Mouse (Mus musculus) ES-E14 (cell line): ENCODE data around the gene Ppp1r11.

ENCODE experiments used
- CHD2 ChIP-seq: IDR thresholded peaks from 2 replicates; pipeline ENCODE4 v1.6.1; 2014; ENCODE audit warnings: mild to moderate bottlenecking, low read depth, low read length, inconsistent platforms
- MAFK ChIP-seq: IDR thresholded peaks from 2 replicates; pipeline ENCODE4 v1.6.1; 2014; ENCODE audit warnings: mild to moderate bottlenecking, low read depth, low read length, inconsistent platforms; ENCODE audit not compliant: insufficient read depth
- ZC3H11A ChIP-seq: IDR thresholded peaks from 2 replicates; pipeline ENCODE4 v1.6.1; 2012; ENCODE audit warnings: low read depth, mild to moderate bottlenecking, inconsistent platforms, low read length, borderline replicate concordance
- ZNF384 ChIP-seq: IDR thresholded peaks from 2 replicates; pipeline ENCODE4 v1.6.1; 2012; ENCODE audit warnings: low read depth, low read length, inconsistent platforms

GRCm38 (mm10) chr17:36958884-36959283 lies 7.3 kb upstream of the Ppp1r11 start:
- TF ChIP-seq MAFK = no peak
- no peak for TF ChIP-seq ZC3H11A
- TF ChIP-seq CHD2 = no peak
- TF ChIP-seq ZNF384 = no peak
